Mouse (Mus musculus) forebrain, embryonic 11.5 days (tissue): ENCODE data around the gene Heatr1. TPM values are rescaled to one million over a fixed set of nuclear protein-coding genes. Genes with fewer than 3 reads are reported as not detected.
A peak's percentile ranks its signal among the peaks of the same experiment; 100 is the strongest.

Experiments used
- ATAC-seq: fragments of 200-750 bp; cut with Nextera tagmentation; replicated peaks from 2 replicates; pipeline ENCODE4 v1.8.0; 2017; ENCODE audit warnings: moderate TSS enrichment; ENCODE audit not compliant: low FRiP score
- DNase-seq: peaks from one replicate; pipeline ENCODE4 v3.0.0-alpha.2; 2017; ENCODE audit warnings: low spot score
- H3K27ac ChIP-seq: fragments of 300-500 bp; sonication (generic); 2 replicates; pipeline ENCODE4 v1.5.1; 2014; ENCODE audit warnings: low read depth, low read length
- H3K27me3 ChIP-seq: fragments of 300-500 bp; sonication (generic); 2 replicates; pipeline ENCODE4 v1.6.1; 2014; ENCODE audit warnings: mild to moderate bottlenecking, low read length, mixed read lengths; ENCODE audit not compliant: control insufficient read depth, insufficient read depth
- H3K36me3 ChIP-seq: fragments of 300-500 bp; sonication (generic); 2 replicates; pipeline ENCODE4 v1.6.1; 2014; ENCODE audit warnings: mild to moderate bottlenecking, low read length, moderate library complexity, mixed read lengths; ENCODE audit not compliant: control insufficient read depth, insufficient read depth
- H3K4me1 ChIP-seq: fragments of 300-500 bp; sonication (generic); replicated peaks from 2 replicates; pipeline ENCODE4 v1.6.1; 2014; ENCODE audit warnings: low read length, mixed read lengths; ENCODE audit not compliant: control insufficient read depth, insufficient read depth
- H3K4me2 ChIP-seq: fragments of 300-500 bp; sonication (generic); 2 replicates; pipeline ENCODE4 v1.6.1; 2014; ENCODE audit warnings: low read depth, mild to moderate bottlenecking, low read length, moderate library complexity, mixed read lengths; ENCODE audit not compliant: severe bottlenecking
- H3K4me3 ChIP-seq: fragments of 300-500 bp; sonication (generic); 2 replicates; pipeline ENCODE4 v1.5.1; 2014; ENCODE audit warnings: low read depth, low read length
- H3K9ac ChIP-seq: fragments of 300-500 bp; sonication (generic); 2 replicates; pipeline ENCODE4 v1.6.1; 2014; ENCODE audit warnings: low read length
- H3K9me3 ChIP-seq: fragments of 300-500 bp; sonication (generic); 2 replicates; pipeline ENCODE4 v1.6.1; 2016; ENCODE audit warnings: low read length, mixed read lengths; ENCODE audit not compliant: control insufficient read depth
- WGBS: fragments of 180-500 bp; shearing (Covaris S2); extraction: QIAGEN DNeasy Blood & Tissue Kit; methylation state at CpG from one replicate; pipeline ENCODE4 v1.1.7; 2014; 5-methylcytosine and 5-hydroxymethylcytosine counted together
- polyA plus RNA-seq: library from polyadenylated mRNA; unstranded; fragments of >200 nt; fragmentation: Nextera tagmentation; extraction: Ambion mirVana; gene quantifications from 2 replicates; pipeline ENCODE4 v1.2.1, GENCODE M21; 2014

Gene Heatr1
- polyA plus RNA-seq, 1 experiment from 2014 or later: 46.2 TPM

DNA sequence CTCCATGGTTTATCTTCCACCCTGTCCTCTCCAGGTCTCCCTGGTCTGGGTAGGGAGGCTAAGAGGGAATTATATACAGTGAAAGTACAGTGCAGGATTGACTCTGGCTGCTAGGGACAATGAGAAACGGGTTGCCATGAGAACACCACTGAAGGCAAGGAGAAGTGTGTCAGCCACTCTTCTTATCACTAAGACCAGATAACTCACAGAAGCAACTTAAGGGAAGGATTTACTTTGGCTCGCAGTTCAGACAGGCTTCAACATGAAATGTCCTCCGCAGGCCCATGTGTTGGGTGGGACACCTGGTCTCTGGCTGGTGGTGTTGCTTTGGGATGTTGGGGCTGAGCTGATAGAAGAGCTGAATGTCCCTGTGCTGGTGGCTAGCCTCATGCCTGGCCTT lies 22.1 kb upstream of the Heatr1 start:
- 91% methylated on average over 3 of the region's 3 CpGs for WGBS
- Histone ChIP-seq H3K27ac (no peak overlapping the region), H3K9me3 (no peaks in the 10 kb centered on the region), H3K27me3 (no peaks in the 10 kb centered on the region), H3K9ac (no peak overlapping the region), H3K4me3 (no peak overlapping the region), H3K4me2 (no peak overlapping the region), H3K4me1 (no peaks in the 10 kb centered on the region), H3K36me3 (no peaks in the 10 kb centered on the region)
- DNase-seq (no peak), ATAC-seq (no peak)

DNA sequence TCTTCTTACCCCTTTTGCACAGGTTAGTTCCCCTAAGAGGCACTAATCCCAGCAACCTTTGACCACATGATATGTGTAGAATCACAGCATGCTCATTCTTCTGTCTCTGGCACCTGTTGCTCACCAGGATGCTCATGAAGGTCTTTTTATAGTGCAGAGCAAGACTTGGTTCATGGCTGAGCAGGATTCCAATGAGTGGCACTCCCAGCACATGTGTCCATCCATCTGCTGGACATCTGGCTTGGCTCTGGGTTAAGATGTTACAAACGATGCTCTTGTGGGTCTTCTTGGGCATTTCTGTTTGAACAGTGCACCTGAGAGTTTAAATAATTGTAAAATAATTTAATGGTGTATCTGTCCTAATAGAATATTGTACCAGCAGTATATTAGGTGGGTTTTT lies 18.0 kb upstream of the Heatr1 start:
- H3K9me3 ChIP-seq: no peaks in the 10 kb centered on the region
- WGBS: 81% methylated on average over 1 of the region's 1 CpGs
- H3K27ac ChIP-seq: no peak overlapping the region
- H3K4me1 ChIP-seq: no peaks in the 10 kb centered on the region
- no peak overlapping the region for H3K9ac ChIP-seq
- DNase-seq (no peak), ATAC-seq (no peak)
- no peaks in the 10 kb centered on the region for H3K36me3 ChIP-seq
- no peak overlapping the region for H3K4me2 ChIP-seq
- no peak overlapping the region for H3K4me3 ChIP-seq
- no peaks in the 10 kb centered on the region for H3K27me3 ChIP-seq

- H3K4me2 ChIP-seq: no peak overlapping the region
- DNase-seq (no peak), ATAC-seq (no peak)
- no peaks in the 10 kb centered on the region for H3K4me1 ChIP-seq
- no peak overlapping the region for H3K9ac ChIP-seq
- H3K36me3 ChIP-seq: no peaks in the 10 kb centered on the region
- no peaks in the 10 kb centered on the region for H3K27me3 ChIP-seq
- no peaks in the 10 kb centered on the region for H3K9me3 ChIP-seq
- H3K27ac ChIP-seq: no peak overlapping the region
- no peak overlapping the region for H3K4me3 ChIP-seq
Observed at GRCm38 (mm10) chr13:12384796-12385195, 10.0 kb upstream of the Heatr1 start.

DNA sequence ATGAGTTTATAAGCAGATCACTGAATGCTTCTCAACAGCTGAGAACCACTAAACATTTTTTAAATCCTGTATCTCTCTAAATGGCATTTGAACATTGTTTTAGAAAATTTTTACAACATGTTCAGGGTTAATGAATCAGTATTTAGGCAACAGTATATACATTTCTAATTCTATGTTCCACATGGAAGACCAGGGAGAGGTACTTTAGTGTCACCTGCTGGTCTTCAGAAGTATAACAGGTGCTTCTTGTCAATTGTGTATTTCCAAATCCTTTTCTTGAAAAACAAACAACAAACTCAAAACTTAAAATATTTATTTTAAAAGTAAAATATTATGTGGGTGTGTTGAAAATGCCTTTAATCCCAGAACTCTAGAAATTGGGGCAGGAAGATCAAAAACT lies 8.5 kb upstream of the Heatr1 start:
- Histone ChIP-seq H3K9me3 (no peaks in the 10 kb centered on the region), H3K36me3 (no peaks in the 10 kb centered on the region), H3K4me1 (no peaks in the 10 kb centered on the region), H3K4me3 (no peak overlapping the region), H3K9ac (no peak overlapping the region), H3K27ac (no peak overlapping the region), H3K4me2 (no peak overlapping the region), H3K27me3 (no peaks in the 10 kb centered on the region)
- DNase-seq: no peak
- no peak for ATAC-seq

DNA sequence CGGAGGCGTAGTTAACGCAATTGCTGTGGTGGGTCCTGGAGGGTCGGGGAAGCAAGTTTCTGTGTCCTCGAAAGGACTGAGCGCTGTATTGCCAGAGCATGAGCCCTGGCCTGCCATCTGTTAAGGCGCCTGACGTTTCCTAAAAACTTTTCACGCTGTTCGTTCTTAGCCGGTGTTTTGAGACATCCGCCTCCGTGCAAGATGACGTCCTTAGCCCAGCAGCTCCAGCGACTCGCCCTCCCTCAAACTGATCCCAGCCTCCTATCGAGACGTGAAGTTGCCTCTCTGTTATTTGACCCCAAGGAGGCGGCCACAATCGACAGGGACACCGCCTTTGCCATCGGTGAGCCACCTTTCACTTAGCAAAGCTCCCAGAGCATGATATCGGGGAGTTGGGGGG lies 744 bp downstream of the Heatr1 start:
- H3K9ac ChIP-seq: peak overlapping the region; percentile 56
- peak overlapping the region; percentile 79 for H3K4me2 ChIP-seq
- H3K36me3 ChIP-seq: no peaks in the 10 kb centered on the region; the same call in 1 of the 2 replicates
- H3K4me3 ChIP-seq: peak overlapping the region; percentile 80
- H3K27ac ChIP-seq: no peak overlapping the region
- DNase-seq (no peak), ATAC-seq (no peak)
- H3K27me3 ChIP-seq: no peaks in the 10 kb centered on the region
- WGBS: under 1% methylated on average over 23 of the region's 23 CpGs
- peaks cover 4% of the 10 kb centered on the region; the same call in 1 of the 2 replicates for H3K4me1 ChIP-seq
- H3K9me3 ChIP-seq: no peaks in the 10 kb centered on the region

DNA sequence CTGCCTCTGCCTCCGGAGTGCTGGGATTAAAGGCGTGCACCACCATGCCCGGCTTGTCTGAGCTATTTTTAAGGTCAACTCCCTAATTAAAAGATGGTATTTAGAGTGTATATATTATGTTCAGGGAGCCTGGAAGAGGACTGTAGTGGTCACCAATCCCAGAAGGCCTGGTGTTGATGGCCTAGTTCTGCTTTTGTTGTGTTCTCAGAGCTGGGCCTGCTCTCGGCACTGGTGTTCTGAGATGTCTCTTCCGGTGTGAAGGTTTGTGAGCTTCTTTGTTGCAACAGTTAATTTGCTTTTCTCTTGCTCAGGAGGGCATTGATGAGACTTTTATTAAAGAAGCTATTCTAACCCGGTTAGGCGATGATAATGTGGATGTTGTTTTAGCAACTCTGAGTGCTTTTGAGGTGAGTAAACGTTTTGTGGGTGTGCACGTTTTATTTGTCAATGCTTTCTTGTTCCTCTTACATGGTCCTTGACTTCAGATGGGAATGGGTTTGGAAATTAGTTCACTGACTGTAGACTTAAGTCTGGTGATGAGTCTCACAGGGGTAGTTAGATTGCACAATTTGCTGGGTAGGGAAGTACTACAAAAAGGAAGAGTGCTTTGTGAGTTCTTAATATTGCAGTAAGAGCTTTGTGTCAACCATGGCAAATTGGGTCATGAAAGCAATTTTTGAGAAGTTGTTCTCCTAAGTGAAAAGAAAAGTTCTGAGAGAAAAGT lies 13.7 kb downstream of the Heatr1 start:
- Histone ChIP-seq H3K4me2 (no peak overlapping the region), H3K9ac (no peak overlapping the region), H3K27ac (no peak overlapping the region), H3K9me3 (no peaks in the 10 kb centered on the region), H3K4me1 (no peaks in the 10 kb centered on the region), H3K27me3 (no peaks in the 10 kb centered on the region), H3K4me3 (no peak overlapping the region), H3K36me3 (peaks cover 5% of the 10 kb centered on the region; the same call in 1 of the 2 replicates)
- 84% methylated on average over 9 of the region's 9 CpGs for WGBS
- ATAC-seq (no peak), DNase-seq (no peak)

DNA sequence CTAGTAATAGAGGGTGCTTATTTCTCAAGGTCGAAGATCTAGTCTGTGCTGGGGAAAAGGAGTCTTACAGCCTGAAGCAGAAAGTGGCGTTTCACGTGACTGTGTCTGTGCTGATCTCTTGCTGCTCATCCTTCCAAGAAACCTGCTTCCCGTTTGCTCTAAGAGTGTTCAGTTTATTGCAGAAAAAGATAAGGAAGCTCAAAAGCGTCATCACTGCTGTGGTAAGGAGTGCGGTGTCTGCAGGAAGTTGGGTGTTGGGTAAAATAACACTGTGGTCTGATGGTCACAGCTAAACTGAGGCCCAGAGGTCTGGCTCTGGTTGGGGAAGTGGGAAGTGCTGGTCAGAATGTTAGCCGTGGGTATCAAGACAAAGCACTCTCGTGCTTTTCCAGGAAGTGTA lies 17.2 kb downstream of the Heatr1 start:
- ATAC-seq: no peak
- Histone ChIP-seq H3K4me1 (no peaks in the 10 kb centered on the region), H3K36me3 (peaks cover 2% of the 10 kb centered on the region; the same call in 1 of the 2 replicates), H3K9me3 (no peaks in the 10 kb centered on the region), H3K4me3 (no peak overlapping the region), H3K9ac (no peak overlapping the region), H3K27ac (no peak overlapping the region), H3K27me3 (no peaks in the 10 kb centered on the region), H3K4me2 (no peak overlapping the region)
- 89% methylated on average over 8 of the region's 8 CpGs for WGBS
- DNase-seq: no peak

DNA sequence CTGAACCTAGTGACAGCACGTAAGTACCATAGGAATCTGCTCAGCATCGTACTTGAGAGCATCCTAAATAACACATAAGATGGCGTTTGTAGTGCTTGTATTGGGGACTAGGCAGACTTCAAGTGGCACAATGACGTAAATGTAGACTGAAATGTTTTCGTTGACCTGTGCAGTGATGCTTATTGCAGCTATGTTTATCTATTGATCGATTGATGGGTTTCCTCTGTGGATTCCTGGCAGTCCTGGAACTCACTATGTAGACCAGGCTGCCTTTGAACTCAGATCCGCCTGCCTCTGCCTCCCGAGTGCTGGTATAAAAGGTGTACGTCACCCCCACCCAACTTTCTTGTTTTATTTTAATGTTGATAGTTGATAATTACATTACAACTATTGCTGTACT lies 25.8 kb downstream of the Heatr1 start:
- Histone ChIP-seq H3K4me2 (no peak overlapping the region), H3K4me3 (no peak overlapping the region), H3K36me3 (peaks cover 17% of the 10 kb centered on the region), H3K27ac (no peak overlapping the region), H3K27me3 (no peaks in the 10 kb centered on the region), H3K9me3 (no peaks in the 10 kb centered on the region), H3K9ac (no peak overlapping the region), H3K4me1 (no peaks in the 10 kb centered on the region)
- ATAC-seq (no peak), DNase-seq (no peak)
- WGBS: 96% methylated on average over 9 of the region's 9 CpGs

- Histone ChIP-seq H3K36me3 (peaks cover 5% of the 10 kb centered on the region; the same call in 1 of the 2 replicates), H3K4me2 (no peak overlapping the region)
Observed at GRCm38 (mm10) chr13:12428556-12428955, 33.7 kb downstream of the Heatr1 start.

More at GRCm38 (mm10) chr13:12428556-12428955, 33.7 kb downstream of the Heatr1 start:
- DNase-seq: no peak
- Histone ChIP-seq H3K4me1 (no peaks in the 10 kb centered on the region), H3K4me3 (no peak overlapping the region), H3K9me3 (no peaks in the 10 kb centered on the region), H3K9ac (no peak overlapping the region), H3K27ac (no peak overlapping the region), H3K27me3 (no peaks in the 10 kb centered on the region)
- WGBS: 98% methylated on average over 13 of the region's 13 CpGs
- ATAC-seq: no peak
